Mouse (Mus musculus): ENCODE data around the gene Ttyh1.

DNA sequence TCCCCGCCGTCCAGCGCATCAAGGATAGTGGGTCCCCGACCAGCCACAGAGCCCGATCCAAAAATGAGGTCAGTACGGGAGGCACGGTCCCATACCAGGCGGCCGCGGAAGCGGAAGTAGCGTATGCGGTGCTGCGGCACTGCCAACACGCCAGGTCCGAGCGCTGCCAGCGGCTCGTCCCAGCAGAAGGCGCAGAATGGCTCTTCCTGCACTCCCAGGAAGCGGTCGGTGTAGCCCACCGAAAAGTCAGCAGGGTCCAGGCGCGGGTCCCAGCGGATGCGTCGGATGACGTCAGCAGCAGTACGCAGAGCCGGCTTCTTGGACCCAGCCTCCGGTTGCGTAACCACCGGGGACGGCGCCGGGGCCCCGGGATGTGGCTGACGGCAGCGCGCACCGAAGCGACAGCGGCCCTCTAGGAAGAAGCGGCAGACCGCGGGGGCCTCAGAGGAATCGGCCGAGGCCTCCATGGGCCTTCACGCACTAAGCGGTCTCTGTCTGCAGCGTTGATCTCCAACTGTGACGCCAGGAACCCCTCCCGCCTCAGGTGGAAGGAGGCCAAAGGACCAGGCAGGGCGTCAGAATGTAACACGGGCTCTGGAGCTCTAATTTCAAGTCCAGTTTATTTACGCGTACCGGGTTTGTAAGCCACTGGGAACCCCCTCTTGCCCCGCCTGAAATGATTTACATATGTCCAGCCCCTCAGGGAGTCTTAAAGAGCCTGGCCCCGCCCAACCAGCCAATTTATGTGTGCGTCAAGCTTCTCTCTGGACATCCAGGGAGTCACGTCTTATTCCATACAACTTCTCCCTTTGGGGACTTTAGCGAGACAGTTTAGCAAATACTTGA, 30.2 kb downstream of the Ttyh1 start:
- no peak for TF ChIP-seq CTCF (IDR thresholded peaks at IDR 0.05; ENCODE audit: extremely low read depth, insufficient read length, insufficient replicate concordance, low read depth, low read length)
- peak; percentile 74 for TF ChIP-seq POLR2A (IDR thresholded peaks at IDR 0.05; ENCODE audit: low read depth, low read length)

Measured in small intestine, adult 2 months (tissue).